Mouse (Mus musculus) liver, embryonic 14.5 days (tissue): ENCODE data around the gene Tle4.

Experiments used
- CTCF ChIP-seq: IDR thresholded peaks from 2 replicates; pipeline ENCODE4 v1.5.1; 2016; ENCODE audit warnings: antibody characterized with exemption, low read depth, control low read depth
- EP300 ChIP-seq: IDR thresholded peaks from 2 replicates; pipeline ENCODE4 v1.6.1; 2016; ENCODE audit warnings: antibody characterized with exemption, low read depth

GRCm38 (mm10) chr19:14547133-14547842, 50.6 kb downstream of the Tle4 start:
- TF ChIP-seq EP300: no peak
- TF ChIP-seq CTCF: no peak
